Mouse (Mus musculus) MEL (cell line): Measurements from ENCODE around the gene Caml. TPM values are rescaled to one million over a fixed set of nuclear protein-coding genes. Genes with fewer than 3 reads are reported as not detected.

Experiments
- DNase-seq: peaks from one replicate; pipeline ENCODE4 v3.0.0; 2011; ENCODE audit warnings: low read depth, low spot score
- H3K27ac ChIP-seq: 2 replicates; pipeline ENCODE4 v1.5.1; 2012; ENCODE audit warnings: low read depth, mild to moderate bottlenecking, control low read depth, low read length, moderate library complexity; ENCODE audit not compliant: control insufficient read depth
- H3K27me3 ChIP-seq, 2 experiments: fragments of 150-350 bp in 1 of 2; sonication (generic) in 1 of 2; 2 replicates each; pipeline ENCODE4 v1.6.1; 2012; ENCODE audit warnings: low read length in 2 of 2, mild to moderate bottlenecking in 2 of 2, improper control_type of control experiment in 1 of 2, moderate library complexity in 1 of 2; ENCODE audit not compliant: insufficient read depth in 2 of 2, control insufficient read depth in 1 of 2
- H3K36me3 ChIP-seq, 2 experiments: 2 replicates each; pipeline ENCODE4 v1.6.1; 2012 to 2014; ENCODE audit warnings: low read length in 2 of 2, improper control_type of control experiment in 1 of 2, inconsistent platforms in 1 of 2, mild to moderate bottlenecking in 1 of 2; ENCODE audit not compliant: insufficient read depth in 2 of 2, control insufficient read depth in 1 of 2
- H3K4me1 ChIP-seq, 2 experiments: fragments of 150-350 bp in 1 of 2; sonication (generic) in 1 of 2; 2 replicates each; pipeline ENCODE4 v1.6.1; 2012; ENCODE audit warnings: low read length in 2 of 2, improper control_type of control experiment in 1 of 2, mild to moderate bottlenecking in 1 of 2; ENCODE audit not compliant: insufficient read depth in 2 of 2, control insufficient read depth in 1 of 2
- H3K4me3 ChIP-seq, 2 experiments: fragments of 150-350 bp in 1 of 2; sonication (generic) in 1 of 2; 2 replicates each; pipeline ENCODE4 v1.5.1; 2012; ENCODE audit warnings: low read depth in 2 of 2, low read length in 2 of 2, mild to moderate bottlenecking in 2 of 2, moderate library complexity in 2 of 2, control low read depth in 1 of 2, improper control_type of control experiment in 1 of 2; ENCODE audit not compliant: control insufficient read depth in 1 of 2, insufficient read depth in 1 of 2
- H3K79me2 ChIP-seq: 2 replicates; pipeline ENCODE4 v1.6.1; 2012; ENCODE audit warnings: mild to moderate bottlenecking, low read length, moderate library complexity; ENCODE audit not compliant: control insufficient read depth, poor library complexity, insufficient read depth
- H3K9ac ChIP-seq: 2 replicates; pipeline ENCODE4 v1.6.1; 2012; ENCODE audit warnings: low read depth, mild to moderate bottlenecking, control low read depth, low read length, moderate library complexity; ENCODE audit not compliant: control insufficient read depth, poor library complexity, severe bottlenecking
- H3K9me3 ChIP-seq: fragments of 150-350 bp; sonication (generic); replicated peaks from 2 replicates; pipeline ENCODE4 v1.6.1; 2012; ENCODE audit warnings: mild to moderate bottlenecking, low read length, improper control_type of control experiment, moderate library complexity; ENCODE audit not compliant: insufficient read depth
- BHLHE40 ChIP-seq: IDR thresholded peaks from 2 replicates; pipeline ENCODE4 v1.6.1; 2012; ENCODE audit warnings: low read depth, mild to moderate bottlenecking, inconsistent platforms, low read length, improper control_type of control experiment, borderline replicate concordance
- CHD1 ChIP-seq: IDR thresholded peaks from 2 replicates; pipeline ENCODE4 v1.6.1; 2012; ENCODE audit warnings: low read depth, mild to moderate bottlenecking, inconsistent platforms, low read length, improper control_type of control experiment
- CHD2 ChIP-seq: IDR thresholded peaks from 2 replicates; pipeline ENCODE4 v1.6.1; 2011; ENCODE audit warnings: low read length, improper control_type of control experiment
- CTCF ChIP-seq, 3 experiments: IDR thresholded peaks in 2 of 3; conservative IDR thresholded peaks in 1 of 3; 2 replicates each; pipeline ENCODE4 v1.5.1; 2011 to 2012; ENCODE audit warnings: low read length in 3 of 3, low read depth in 2 of 3, mild to moderate bottlenecking in 2 of 3, improper control_type of control experiment in 1 of 3, inconsistent platforms in 1 of 3, mixed read lengths in 1 of 3, moderate library complexity in 1 of 3; ENCODE audit not compliant: control insufficient read depth in 1 of 3, insufficient read depth in 1 of 3, poor library complexity in 1 of 3, severe bottlenecking in 1 of 3
- E2F4 ChIP-seq: IDR thresholded peaks from 2 replicates; pipeline ENCODE4 v1.6.1; 2011; ENCODE audit warnings: low read depth, low read length, improper control_type of control experiment, borderline replicate concordance
- ELF1 ChIP-seq: IDR thresholded peaks from 2 replicates; pipeline ENCODE4 v1.6.1; 2014; ENCODE audit warnings: low read depth, mild to moderate bottlenecking, inconsistent platforms, low read length, improper control_type of control experiment, moderate library complexity
- EP300 ChIP-seq, 2 experiments: IDR thresholded peaks; 2 replicates each; pipeline ENCODE4 v1.6.1; 2011; ENCODE audit warnings: improper control_type of control experiment in 2 of 2, low read length in 2 of 2, low read depth in 1 of 2, mild to moderate bottlenecking in 1 of 2
- ETS1 ChIP-seq: IDR thresholded peaks from 2 replicates; pipeline ENCODE4 v1.6.1; 2012; ENCODE audit warnings: low read depth, mild to moderate bottlenecking, inconsistent platforms, low read length, improper control_type of control experiment, moderate library complexity
- GABPA ChIP-seq: IDR thresholded peaks from 2 replicates; pipeline ENCODE4 v1.6.1; 2012; ENCODE audit warnings: low read depth, mild to moderate bottlenecking, inconsistent platforms, low read length, improper control_type of control experiment, moderate library complexity
- GATA1 ChIP-seq: IDR thresholded peaks from 2 replicates; pipeline ENCODE4 v1.6.1; 2011; ENCODE audit warnings: low read depth, low read length, improper control_type of control experiment
- JUND ChIP-seq: IDR thresholded peaks from 2 replicates; pipeline ENCODE4 v1.6.1; 2011; ENCODE audit warnings: low read depth, mild to moderate bottlenecking, improper control_type of control experiment, low read length
- KAT2A ChIP-seq: conservative IDR thresholded peaks from 2 replicates; pipeline ENCODE4 v1.6.1; 2012; ENCODE audit warnings: low read depth, low read length, improper control_type of control experiment, inconsistent platforms
- MAFK ChIP-seq: IDR thresholded peaks from 2 replicates; pipeline ENCODE4 v1.6.1; 2011; ENCODE audit warnings: low read depth, mild to moderate bottlenecking, low read length, improper control_type of control experiment, borderline replicate concordance
- MAX ChIP-seq: IDR thresholded peaks from 2 replicates; pipeline ENCODE4 v1.6.1; 2011; ENCODE audit warnings: low read length, improper control_type of control experiment
- MAZ ChIP-seq: IDR thresholded peaks from 2 replicates; pipeline ENCODE4 v1.6.1; 2012; ENCODE audit warnings: low read depth, mild to moderate bottlenecking, inconsistent platforms, low read length, improper control_type of control experiment
- MEF2A ChIP-seq: IDR thresholded peaks from 2 replicates; pipeline ENCODE4 v1.6.1; 2014; ENCODE audit warnings: low read depth, mild to moderate bottlenecking, inconsistent platforms, low read length, improper control_type of control experiment; ENCODE audit not compliant: poor library complexity, insufficient replicate concordance, severe bottlenecking; ENCODE audit errors: extremely low read depth
- MXI1 ChIP-seq: IDR thresholded peaks from 2 replicates; pipeline ENCODE4 v1.6.1; 2011; ENCODE audit warnings: mild to moderate bottlenecking, low read depth, low read length, improper control_type of control experiment
- MYB ChIP-seq: IDR thresholded peaks from 2 replicates; pipeline ENCODE4 v1.6.1; 2011; ENCODE audit warnings: mild to moderate bottlenecking, low read depth, low read length, improper control_type of control experiment
- MYC ChIP-seq: IDR thresholded peaks from 2 replicates; pipeline ENCODE4 v1.6.1; 2011; ENCODE audit warnings: low read depth, mild to moderate bottlenecking, low read length, improper control_type of control experiment, moderate library complexity
- NELFE ChIP-seq: IDR thresholded peaks from 2 replicates; pipeline ENCODE4 v1.6.1; 2011; ENCODE audit warnings: low read depth, low read length, improper control_type of control experiment
- NRF1 ChIP-seq: IDR thresholded peaks from 2 replicates; pipeline ENCODE4 v1.6.1; 2014; ENCODE audit warnings: low read depth, mild to moderate bottlenecking, inconsistent platforms, low read length, improper control_type of control experiment, moderate library complexity; ENCODE audit not compliant: poor library complexity, insufficient read depth, severe bottlenecking
- POLR2AphosphoS2 ChIP-seq: IDR thresholded peaks from 2 replicates; pipeline ENCODE4 v1.6.1; 2011; ENCODE audit warnings: low read length, improper control_type of control experiment
- POLR2AphosphoS5 ChIP-seq: IDR thresholded peaks from 2 replicates; pipeline ENCODE4 v1.6.1; 2012; ENCODE audit warnings: low read depth, borderline replicate concordance, mild to moderate bottlenecking, inconsistent platforms, low read length, moderate library complexity, mixed read lengths
- RAD21 ChIP-seq: IDR thresholded peaks from 2 replicates; pipeline ENCODE4 v1.6.1; 2011; ENCODE audit warnings: mild to moderate bottlenecking, low read depth, low read length, improper control_type of control experiment
- RCOR1 ChIP-seq: IDR thresholded peaks from 2 replicates; pipeline ENCODE4 v1.6.1; 2012; ENCODE audit warnings: low read depth, mild to moderate bottlenecking, inconsistent platforms, low read length, improper control_type of control experiment
- SIN3A ChIP-seq: IDR thresholded peaks from 2 replicates; pipeline ENCODE4 v1.6.1; 2012; ENCODE audit warnings: low read length, improper control_type of control experiment, inconsistent platforms
- SMC3 ChIP-seq: IDR thresholded peaks from 2 replicates; pipeline ENCODE4 v1.6.1; 2011; ENCODE audit warnings: low read depth, low read length, improper control_type of control experiment
- TBP ChIP-seq: IDR thresholded peaks from 2 replicates; pipeline ENCODE4 v1.8.0; 2011; ENCODE audit warnings: low read depth, low read length, improper control_type of control experiment
- TCF12 ChIP-seq: IDR thresholded peaks from 2 replicates; pipeline ENCODE4 v1.6.1; 2014; ENCODE audit warnings: low read depth, mild to moderate bottlenecking, inconsistent platforms, low read length, improper control_type of control experiment, moderate library complexity
- UBTF ChIP-seq: IDR thresholded peaks from 2 replicates; pipeline ENCODE4 v1.6.1; 2012; ENCODE audit warnings: low read depth, mild to moderate bottlenecking, inconsistent platforms, low read length, improper control_type of control experiment, moderate library complexity, borderline replicate concordance; ENCODE audit not compliant: insufficient read depth
- USF1 ChIP-seq: IDR thresholded peaks from 2 replicates; pipeline ENCODE4 v1.6.1; 2014; ENCODE audit warnings: low read depth, mild to moderate bottlenecking, inconsistent platforms, low read length, improper control_type of control experiment, moderate library complexity
- USF2 ChIP-seq, 2 experiments: IDR thresholded peaks; 2 replicates each; pipeline ENCODE4 v1.6.1; 2011 to 2012; ENCODE audit warnings: improper control_type of control experiment in 2 of 2, low read length in 2 of 2, borderline replicate concordance in 1 of 2, inconsistent platforms in 1 of 2, low read depth in 1 of 2, mild to moderate bottlenecking in 1 of 2; ENCODE audit not compliant: insufficient read depth in 1 of 2
- ZC3H11A ChIP-seq: IDR thresholded peaks from 2 replicates; pipeline ENCODE4 v1.6.1; 2012; ENCODE audit warnings: low read depth, mild to moderate bottlenecking, inconsistent platforms, low read length, improper control_type of control experiment
- ZKSCAN1 ChIP-seq: IDR thresholded peaks from 2 replicates; pipeline ENCODE4 v1.6.1; 2012; ENCODE audit warnings: low read depth, mild to moderate bottlenecking, inconsistent platforms, low read length, improper control_type of control experiment, moderate library complexity
- ZMIZ1 ChIP-seq: IDR thresholded peaks from 2 replicates; pipeline ENCODE4 v1.6.1; 2012; ENCODE audit warnings: low read depth, mild to moderate bottlenecking, inconsistent platforms, low read length, improper control_type of control experiment, moderate library complexity
- ZNF384 ChIP-seq: IDR thresholded peaks from 2 replicates; pipeline ENCODE4 v1.6.1; 2012; ENCODE audit warnings: low read depth, mild to moderate bottlenecking, inconsistent platforms, low read length, improper control_type of control experiment
- polyA plus RNA-seq, 2 experiments: library from polyadenylated mRNA; stranded (reverse) in 1 of 2; unstranded in 1 of 2; fragments of >175 nt in 1 of 2; fragments of >200 nt in 1 of 2; gene quantifications; 2 replicates each; pipeline versions ENCODE4 v1.2.1 to v1.2.4; 2012; ENCODE audit warnings: low replicate concordance in 2 of 2, low read depth in 1 of 2; ENCODE audit not compliant: insufficient read length in 2 of 2, insufficient read depth in 1 of 2, missing spikeins in 1 of 2
- total RNA-seq: library from RNA; depleted of rRNA; stranded (reverse); fragments of 300-350 nt; gene quantifications from 2 replicates; pipeline ENCODE4 v1.2.3, GENCODE M21; 2012

The Caml gene
- total and polyA plus RNA-seq, 3 experiments: 42.5 to 47.1 TPM; not detected in 1

- Histone ChIP-seq H3K79me2 (peaks cover 15% of the 10 kb centered on the region), H3K9ac (peak overlapping the region; percentile 91), H3K27me3 (no peaks in the 10 kb centered on the region), H3K9me3 (no peaks in the 10 kb centered on the region), H3K4me3 (peak overlapping the region; percentile 90 to 93), H3K27ac (peak overlapping the region; percentile 61), H3K4me1 (peaks cover 0 to 10% of the 10 kb centered on the region in 2 experiments; a peak in 1 of 4 replicates), H3K36me3 (peaks cover 8 to 13% of the 10 kb centered on the region in 2 experiments; a peak in 3 of 4 replicates)
- DNase-seq: peak; percentile 98
- TF ChIP-seq RCOR1 (no peak), ELF1 (peak; percentile 76), RAD21 (no peak), ZC3H11A (no peak), GATA1 (0 out of 2 replicates have a peak, but pooled peaks have one; percentile 21), MAFK (no peak), MYC (peak; percentile 70; the same call in 1 of the 2 replicates), NRF1 (peak; percentile 93), ZKSCAN1 (no peak), EP300 (IDR thresholded peaks at IDR 0.05; ENCODE audit: low read depth in 1 of 2, low read length in 2 of 2) (no peak), CTCF (IDR thresholded peaks at IDR 0.05 in 2 of 3, conservative IDR thresholded peaks at IDR 0.05 in 1 of 3; ENCODE audit: control insufficient read depth in 1 of 3, insufficient read depth in 1 of 3, low read depth in 2 of 3, low read length in 3 of 3, poor library complexity in 1 of 3, severe bottlenecking in 1 of 3) (no peak), UBTF (no peak), USF2 (IDR thresholded peaks at IDR 0.05; ENCODE audit: borderline replicate concordance in 1 of 2, insufficient read depth in 1 of 2, low read depth in 1 of 2, low read length in 2 of 2) (no peak), MEF2A (no peak), POLR2AphosphoS5 (no peak), CHD2 (no peak), BHLHE40 (no peak), E2F4 (no peak), KAT2A (peak; percentile 92), USF1 (0 out of 2 replicates have a peak, but pooled peaks have one; percentile 13), MAZ (no peak), ETS1 (no peak), TBP (peak; percentile 88), SIN3A (peak; percentile 83; the same call in 1 of the 2 replicates), NELFE (peak; percentile 97), MYB (no peak; the same call in 1 of the 2 replicates), ZNF384 (no peak), MXI1 (peak; percentile 87), CHD1 (no peak), TCF12 (peak; percentile 90), SMC3 (no peak), ZMIZ1 (peak; percentile 91), MAX (peak; percentile 78), GABPA (no peak), POLR2AphosphoS2 (peak; percentile 96), JUND (no peak)
Measured at GRCm38 (mm10) chr13:55592512-55593253, 30.1 kb upstream of the Caml start.
